Mouse (Mus musculus) left cerebral cortex, adult 8-10 months (tissue): ENCODE data around the gene Arhgap24. TPM values are rescaled to one million over a fixed set of nuclear protein-coding genes. Genes with fewer than 3 reads are reported as not detected.
A peak's percentile ranks its signal among the peaks of the same experiment; 100 is the strongest.

Experiments
- DNase-seq, 2 experiments: peaks; one replicate each; pipeline ENCODE4 v3.0.0; 2022; ENCODE audit warnings: low spot score in 2 of 2
- total RNA-seq, 4 experiments: library from RNA; stranded (reverse); gene quantifications; 2 replicates each; pipeline ENCODE4 v1.2.4; 2022

Arhgap24 gene
- total RNA-seq, result 1 to 10 TPM; 5.4 to 7.9 (median 6.5) TPM

- peak in 1 of 2 experiments; percentile 6 for DNase-seq
Measured at GRCm38 (mm10) chr5:102481215-102482211, at the start of gene Arhgap24. Arhgap24 (plus strand) TSS chr5:102481391.

GRCm38 (mm10) chr5:102434182-102434581 is 47.0 kb upstream of the Arhgap24 start:
- no peak for DNase-seq

- no peak for DNase-seq
Measured at GRCm38 (mm10) chr5:102436581-102436980, 44.6 kb upstream of the Arhgap24 start.

DNA sequence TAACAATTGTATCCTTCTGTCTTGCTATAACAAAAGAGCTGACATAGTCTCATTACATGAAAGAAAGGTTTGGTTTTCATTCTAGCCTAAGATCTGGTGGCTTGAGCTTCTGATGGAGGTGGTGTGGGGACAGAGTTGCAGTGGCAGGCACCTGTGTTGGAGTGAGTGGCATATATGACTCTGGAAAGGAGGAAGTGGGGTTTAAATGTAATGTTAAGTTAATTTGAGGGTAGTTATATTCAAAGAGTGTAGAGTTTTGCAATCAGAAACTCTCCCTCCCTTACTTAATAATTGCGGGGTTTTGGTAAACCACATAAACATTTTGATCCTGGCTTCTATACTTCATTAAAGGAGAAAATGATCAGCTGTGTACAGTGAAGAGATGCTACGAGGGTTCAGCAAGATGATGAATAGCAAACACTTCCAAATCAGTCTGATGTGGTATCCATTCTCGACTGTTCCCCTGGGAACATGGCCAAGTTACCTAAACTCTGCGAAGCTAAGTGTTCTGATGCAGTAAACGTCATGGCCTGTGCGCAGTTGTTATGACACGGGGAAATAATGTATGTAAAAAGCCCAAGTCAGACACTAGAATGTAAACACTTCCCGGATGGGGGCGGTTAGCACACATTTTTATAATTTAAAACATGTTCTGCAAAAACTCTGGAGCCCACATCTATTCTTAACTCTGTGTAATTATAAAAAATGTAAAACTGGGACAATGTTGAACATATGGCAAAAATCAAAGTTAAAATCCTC is 41.9 kb upstream of the Arhgap24 start:
- DNase-seq, result peak in 1 of 2 experiments; percentile 12

- DNase-seq, result no peak
Measured at GRCm38 (mm10) chr5:102447436-102447835, 33.8 kb upstream of the Arhgap24 start.

- no peak for DNase-seq
Measured at GRCm38 (mm10) chr5:102450897-102451296, 30.3 kb upstream of the Arhgap24 start.

- DNase-seq, result no peak
Measured at GRCm38 (mm10) chr5:102452079-102452797, 29.0 kb upstream of the Arhgap24 start.

DNA sequence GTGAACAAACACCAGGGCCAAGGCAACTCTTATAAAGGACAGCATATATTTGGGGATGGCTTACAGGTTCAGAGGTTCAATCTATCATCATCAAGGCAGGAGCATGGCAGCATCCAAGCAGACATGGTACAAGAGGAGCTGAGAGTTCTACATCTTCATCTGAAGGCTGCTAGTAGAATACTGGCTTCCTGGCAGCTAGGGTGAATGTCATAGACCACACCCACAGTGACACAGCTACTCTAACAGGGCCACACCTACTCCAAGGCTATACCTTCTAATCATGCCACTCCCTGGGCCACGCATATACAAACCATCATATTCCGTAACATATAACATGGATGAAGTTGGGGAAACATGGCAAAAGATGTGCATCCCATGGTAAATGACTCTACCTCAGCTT is 27.9 kb upstream of the Arhgap24 start:
- no peak for DNase-seq

GRCm38 (mm10) chr5:102455247-102455646 is 25.9 kb upstream of the Arhgap24 start:
- DNase-seq, result no peak

DNA sequence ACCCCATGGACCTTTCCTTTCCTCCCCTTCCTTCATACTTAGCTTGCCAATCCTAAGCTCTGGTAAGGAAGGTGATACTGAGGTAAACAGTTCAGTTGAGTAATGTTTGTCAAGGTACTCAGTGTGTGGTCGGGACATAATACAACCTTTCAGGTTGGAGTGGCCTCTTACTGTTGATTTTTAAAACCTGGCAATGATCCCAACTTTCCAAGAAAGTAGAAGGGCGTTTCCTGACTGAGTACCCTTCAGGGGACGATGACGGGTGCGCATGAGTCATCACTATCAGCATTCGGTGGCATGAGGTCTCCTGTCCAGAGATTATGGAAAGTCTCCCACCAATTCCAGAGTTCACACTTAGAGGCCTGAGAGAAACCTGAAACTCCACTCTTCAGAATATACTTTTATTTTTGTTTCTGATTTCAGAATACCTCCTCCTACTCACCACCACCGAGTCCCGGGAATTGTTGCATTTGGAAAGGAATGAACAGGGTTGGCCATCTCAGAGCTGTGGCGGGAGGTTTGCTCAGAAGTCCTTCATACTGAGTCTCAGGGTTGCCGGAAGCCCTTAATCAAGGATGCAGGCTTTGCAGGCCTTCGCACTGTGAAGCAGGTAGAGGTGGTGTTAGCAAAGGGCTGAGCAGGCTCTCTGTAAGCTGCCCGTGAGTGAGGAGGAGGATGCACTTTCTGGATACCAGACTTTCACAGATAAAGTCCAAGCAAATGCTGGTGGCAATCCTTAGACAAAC is 20.6 kb upstream of the Arhgap24 start:
- no peak for DNase-seq

DNA sequence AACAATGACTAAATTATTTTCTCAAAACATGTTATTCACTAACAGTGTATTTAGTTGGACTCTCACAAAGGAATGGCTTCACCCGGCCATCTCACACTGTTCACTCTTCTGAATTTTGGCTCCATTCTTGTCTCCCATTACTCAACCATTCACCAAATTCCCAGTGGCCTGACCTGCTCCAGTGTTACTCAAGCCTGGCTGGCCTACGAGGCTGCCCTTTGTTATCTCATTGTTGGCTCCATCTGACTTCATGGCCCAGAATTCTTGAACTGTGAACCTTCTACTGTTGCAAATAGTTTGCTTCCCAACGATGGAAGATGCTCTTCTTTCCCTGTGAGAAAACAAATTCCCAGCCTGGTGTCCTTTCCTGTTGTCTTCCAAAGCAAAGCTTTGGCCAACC is 18.2 kb upstream of the Arhgap24 start:
- DNase-seq, result no peak

- no peak for DNase-seq
Measured at GRCm38 (mm10) chr5:102465372-102465771, 15.8 kb upstream of the Arhgap24 start.

DNA sequence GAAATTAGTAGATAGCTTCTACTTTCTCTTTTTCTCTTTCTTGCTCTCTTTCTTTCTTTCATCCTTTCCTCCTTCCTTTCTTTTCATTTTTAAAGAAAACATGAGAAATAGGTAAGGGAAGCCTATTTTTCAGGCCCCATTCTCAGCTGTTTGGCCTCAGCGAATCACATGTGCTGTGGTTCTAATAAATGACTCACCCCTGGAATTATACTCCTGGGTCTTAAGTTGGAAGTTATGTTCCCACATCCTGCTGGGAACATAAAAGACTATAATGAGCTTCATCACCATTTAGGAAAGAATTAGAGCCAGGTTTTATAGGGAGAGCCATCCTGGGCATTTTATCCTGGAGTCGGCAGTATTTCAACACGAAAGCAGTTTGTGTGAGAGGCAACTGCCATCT is 12.9 kb upstream of the Arhgap24 start:
- DNase-seq, result no peak

GRCm38 (mm10) chr5:102470284-102470683 is 10.9 kb upstream of the Arhgap24 start:
- no peak for DNase-seq

GRCm38 (mm10) chr5:102478076-102478475 is 3.1 kb upstream of the Arhgap24 start:
- DNase-seq, result no peak

- no peak for DNase-seq
Measured at GRCm38 (mm10) chr5:102483285-102483975, 2.2 kb downstream of the Arhgap24 start.

- DNase-seq, result no peak
Measured at GRCm38 (mm10) chr5:102491554-102491953, 10.4 kb downstream of the Arhgap24 start.

DNA sequence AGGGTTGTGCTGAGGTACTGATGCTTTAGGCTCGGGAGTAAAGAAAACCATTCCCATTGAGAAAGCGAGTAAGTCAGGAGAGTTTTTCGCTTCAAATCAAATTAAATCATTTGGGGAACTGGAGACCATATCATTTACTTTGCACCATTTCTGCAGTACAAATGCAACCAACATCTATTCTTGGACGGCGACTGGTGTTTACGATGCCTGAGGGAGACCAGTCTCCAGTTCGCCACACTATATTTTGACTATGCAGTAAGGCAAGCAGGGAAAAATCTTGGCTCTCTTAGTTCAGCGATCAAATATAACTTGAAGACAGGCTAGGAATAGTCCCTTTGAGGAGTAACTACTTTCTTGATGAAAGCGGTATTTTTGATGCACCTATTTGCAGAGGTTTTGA is 11.0 kb downstream of the Arhgap24 start:
- DNase-seq, result no peak

DNA sequence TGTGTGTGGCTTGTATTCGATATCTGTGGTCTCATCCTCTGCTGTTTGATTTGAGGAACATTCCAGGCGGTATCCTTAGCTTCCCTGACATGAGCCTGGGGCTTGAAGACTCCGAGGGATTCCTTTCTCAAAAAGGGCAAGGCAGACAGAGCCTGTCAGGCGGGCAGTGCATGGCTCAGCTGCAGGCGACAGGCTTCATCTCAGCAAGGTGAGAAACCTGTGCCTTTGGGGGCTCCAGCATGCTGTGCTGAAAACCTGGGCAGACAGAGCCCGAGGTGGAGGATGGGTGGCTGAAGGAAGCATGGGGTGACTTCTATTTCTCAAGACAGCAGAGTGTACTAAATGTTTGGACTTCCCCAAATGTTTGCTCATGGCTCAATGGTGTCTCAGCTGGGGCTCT is 13.6 kb downstream of the Arhgap24 start:
- DNase-seq, result no peak

DNA sequence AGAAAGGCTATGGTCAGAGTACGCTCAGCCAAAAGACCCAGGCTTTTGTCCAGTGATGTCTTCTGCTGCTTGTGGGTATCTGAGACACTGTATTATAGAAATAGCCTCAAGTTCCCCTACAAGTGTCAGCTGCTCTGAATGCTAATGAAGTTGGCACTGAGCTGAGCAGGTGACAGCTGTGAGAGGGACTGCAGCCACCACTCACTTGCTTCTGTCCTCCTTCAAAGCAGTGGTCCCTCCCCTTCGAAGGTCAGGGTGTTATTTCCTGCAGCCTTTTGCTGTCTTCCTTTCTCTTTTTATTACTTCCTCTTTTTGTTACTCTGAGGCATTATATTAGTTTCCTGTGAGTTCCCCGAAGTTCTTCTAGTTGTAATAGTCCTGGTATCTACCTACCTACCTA is 16.0 kb downstream of the Arhgap24 start:
- DNase-seq, result no peak
